Mouse (Mus musculus) liver, embryonic 11.5 days (tissue): ENCODE data around the gene Rpl36al. TPM values are rescaled to one million over a fixed set of nuclear protein-coding genes. Genes with fewer than 3 reads are reported as not detected.
A peak's percentile ranks its signal among the peaks of the same experiment; 100 is the strongest.

ENCODE experiments used
- ATAC-seq: fragments of 200-750 bp; cut with Nextera tagmentation; replicated peaks from 2 replicates; pipeline ENCODE4 v1.8.0; 2017; ENCODE audit warnings: moderate number of reproducible peaks, mild to moderate bottlenecking, moderate TSS enrichment, moderate library complexity; ENCODE audit not compliant: low FRiP score
- DNase-seq: peaks from one replicate; pipeline ENCODE4 v3.0.0-alpha.2; 2017; ENCODE audit warnings: low spot score
- H3K27ac ChIP-seq: fragments of 300-500 bp; sonication (generic); 2 replicates; pipeline ENCODE4 v1.5.1; 2014; ENCODE audit warnings: mild to moderate bottlenecking, low read depth, low read length, control low read depth
- H3K27me3 ChIP-seq: fragments of 300-500 bp; sonication (generic); replicated peaks from 2 replicates; pipeline ENCODE4 v1.6.1; 2014; ENCODE audit warnings: low read length, mixed read lengths; ENCODE audit not compliant: control insufficient read depth, insufficient read depth
- H3K36me3 ChIP-seq: fragments of 300-500 bp; sonication (generic); 2 replicates; pipeline ENCODE4 v1.6.1; 2014; ENCODE audit warnings: mild to moderate bottlenecking, low read length, moderate library complexity, mixed read lengths; ENCODE audit not compliant: control insufficient read depth, insufficient read depth
- H3K4me1 ChIP-seq: fragments of 300-500 bp; sonication (generic); replicated peaks from 2 replicates; pipeline ENCODE4 v1.6.1; 2014; ENCODE audit warnings: low read length, mixed read lengths; ENCODE audit not compliant: control insufficient read depth, insufficient read depth
- H3K4me2 ChIP-seq: fragments of 300-500 bp; sonication (generic); 2 replicates; pipeline ENCODE4 v1.6.1; 2014; ENCODE audit warnings: mild to moderate bottlenecking, control low read depth, moderate library complexity
- H3K4me3 ChIP-seq: fragments of 300-500 bp; sonication (generic); 2 replicates; pipeline ENCODE4 v1.5.1; 2014; ENCODE audit warnings: low read depth, low read length, control low read depth
- H3K9ac ChIP-seq: fragments of 300-500 bp; sonication (generic); 2 replicates; pipeline ENCODE4 v1.6.1; 2014; ENCODE audit warnings: low read depth, low read length, control low read depth
- H3K9me3 ChIP-seq: fragments of 300-500 bp; sonication (generic); 2 replicates; pipeline ENCODE4 v1.6.1; 2016; ENCODE audit warnings: low read length, inconsistent platforms, mixed read lengths; ENCODE audit not compliant: control insufficient read depth
- WGBS: fragments of 180-500 bp; shearing (Covaris S2); extraction: QIAGEN DNeasy Blood & Tissue Kit; methylation state at CpG from one replicate; pipeline ENCODE4 v1.1.7; 2014; 5-methylcytosine and 5-hydroxymethylcytosine counted together
- polyA plus RNA-seq: library from polyadenylated mRNA; unstranded; fragments of >200 nt; fragmentation: Nextera tagmentation; extraction: Ambion mirVana; gene quantifications from 2 replicates; pipeline ENCODE4 v1.2.1, GENCODE M21; 2014

Rpl36al gene
- polyA plus RNA-seq, 1 experiment from 2014 or later = 1,044 TPM

DNA sequence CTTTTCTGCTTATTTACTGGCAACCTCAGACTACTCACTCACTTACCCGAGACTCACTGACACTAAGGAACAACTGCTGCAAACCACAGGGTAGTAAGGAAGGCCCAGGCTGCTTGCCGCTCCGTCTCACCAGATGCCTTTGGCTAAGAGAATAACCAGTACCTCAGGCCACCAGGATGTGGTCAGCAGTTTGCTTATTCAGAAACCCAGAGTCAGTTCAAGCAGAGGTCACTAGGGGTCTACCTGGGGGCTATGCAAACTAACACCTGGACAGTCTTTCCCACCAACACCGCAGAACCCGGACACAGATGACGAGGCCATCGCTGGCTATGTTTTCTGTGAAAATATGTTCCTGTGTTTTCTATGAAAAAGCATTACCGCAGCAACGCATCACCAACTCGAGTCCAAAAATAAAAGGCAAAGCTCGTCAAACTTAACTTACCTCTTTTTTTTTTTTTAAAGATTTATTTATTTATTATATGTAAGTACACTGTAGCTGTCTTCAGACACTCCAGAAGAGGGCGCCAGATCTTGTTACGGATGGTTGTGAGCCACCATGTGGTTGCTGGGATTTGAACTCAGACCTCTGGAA, 29.4 kb upstream of the Rpl36al start:
- no peak overlapping the region for H3K9ac ChIP-seq
- H3K27ac ChIP-seq = no peak overlapping the region
- no peak for DNase-seq
- no peak overlapping the region for H3K4me3 ChIP-seq
- WGBS = 90% methylated on average over 13 of the region's 13 CpGs
- H3K4me2 ChIP-seq = no peak overlapping the region
- no peaks in the 10 kb centered on the region for H3K9me3 ChIP-seq
- peaks cover 36% of the 10 kb centered on the region for H3K36me3 ChIP-seq
- H3K4me1 ChIP-seq = no peaks in the 10 kb centered on the region
- no peak for ATAC-seq
- H3K27me3 ChIP-seq = no peaks in the 10 kb centered on the region

DNA sequence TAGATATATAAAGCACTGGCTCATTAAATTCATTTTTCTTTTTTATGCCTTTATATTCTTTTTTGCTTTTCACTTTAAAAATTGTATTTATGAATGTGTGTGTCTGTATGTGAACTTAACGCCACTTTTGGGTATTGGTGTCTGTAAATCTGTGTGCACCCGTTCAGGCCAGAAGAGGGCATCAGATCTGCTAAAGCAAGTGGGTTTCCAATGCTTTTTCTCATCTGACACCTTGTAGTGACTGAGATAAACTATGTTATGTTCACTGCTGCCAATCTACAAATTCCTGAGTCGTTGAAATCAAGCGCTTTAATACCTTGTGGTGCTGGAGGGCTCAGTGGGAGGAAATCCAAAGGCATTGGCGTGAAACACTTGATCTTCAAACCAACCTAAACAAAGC, 27.2 kb upstream of the Rpl36al start:
- 84% methylated on average over 5 of the region's 5 CpGs for WGBS
- H3K36me3 ChIP-seq = peaks cover 28% of the 10 kb centered on the region
- no peak overlapping the region for H3K4me3 ChIP-seq
- no peaks in the 10 kb centered on the region for H3K4me1 ChIP-seq
- no peak overlapping the region for H3K4me2 ChIP-seq
- ATAC-seq (no peak), DNase-seq (no peak)
- no peaks in the 10 kb centered on the region for H3K27me3 ChIP-seq
- no peak overlapping the region for H3K9ac ChIP-seq
- no peaks in the 10 kb centered on the region for H3K9me3 ChIP-seq
- H3K27ac ChIP-seq = no peak overlapping the region

DNA sequence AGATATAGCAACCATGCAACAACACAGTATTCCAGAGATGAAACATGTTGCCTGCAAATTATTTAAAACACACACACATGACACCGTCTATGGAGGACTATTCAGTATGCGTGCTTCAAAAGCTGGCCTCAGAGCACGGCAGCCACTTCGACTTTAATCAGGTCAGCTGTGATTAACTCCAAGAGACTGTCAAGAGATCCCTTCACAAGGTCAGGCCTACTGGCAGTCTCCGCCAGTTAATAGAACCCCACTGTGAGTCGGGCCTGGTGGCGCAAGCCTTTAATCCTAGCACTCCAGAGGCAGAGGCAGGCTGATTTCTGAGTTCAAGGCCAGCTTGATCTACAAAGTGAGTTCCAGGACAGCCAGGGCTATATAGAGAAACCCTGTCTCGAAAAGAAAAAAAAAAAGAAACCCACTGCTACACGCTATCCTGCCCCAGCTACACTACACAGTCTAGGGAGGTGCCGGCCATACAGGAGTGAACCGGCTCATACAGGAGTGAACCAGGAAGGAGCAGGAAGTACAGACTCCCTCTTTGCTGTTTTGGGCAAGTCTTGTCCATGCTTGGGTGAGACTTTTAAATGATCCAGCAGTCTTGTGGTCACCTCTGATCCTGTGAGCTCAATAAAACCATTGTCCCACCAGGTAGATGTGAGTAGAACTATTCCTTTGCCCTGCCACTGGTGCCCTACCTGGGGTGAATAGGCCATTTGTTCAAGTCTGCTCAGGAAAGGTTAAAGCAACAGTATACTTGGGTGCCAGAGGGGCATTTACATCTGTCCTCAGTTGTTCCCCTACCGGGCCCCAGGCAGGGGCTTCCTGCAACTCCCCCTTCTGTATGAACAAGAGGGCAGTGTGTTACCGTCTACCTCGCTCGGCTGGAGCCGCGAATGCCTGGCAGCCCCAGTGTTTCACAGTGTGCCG, 26.4 kb upstream of the Rpl36al start:
- no peak overlapping the region for H3K4me3 ChIP-seq
- peaks cover 25% of the 10 kb centered on the region for H3K36me3 ChIP-seq
- ATAC-seq = no peak
- H3K27ac ChIP-seq = no peak overlapping the region
- no peaks in the 10 kb centered on the region for H3K9me3 ChIP-seq
- no peak overlapping the region for H3K9ac ChIP-seq
- 95% methylated on average over 18 of the region's 18 CpGs for WGBS
- H3K27me3 ChIP-seq = no peaks in the 10 kb centered on the region
- no peaks in the 10 kb centered on the region for H3K4me1 ChIP-seq
- H3K4me2 ChIP-seq = no peak overlapping the region
- no peak for DNase-seq

DNA sequence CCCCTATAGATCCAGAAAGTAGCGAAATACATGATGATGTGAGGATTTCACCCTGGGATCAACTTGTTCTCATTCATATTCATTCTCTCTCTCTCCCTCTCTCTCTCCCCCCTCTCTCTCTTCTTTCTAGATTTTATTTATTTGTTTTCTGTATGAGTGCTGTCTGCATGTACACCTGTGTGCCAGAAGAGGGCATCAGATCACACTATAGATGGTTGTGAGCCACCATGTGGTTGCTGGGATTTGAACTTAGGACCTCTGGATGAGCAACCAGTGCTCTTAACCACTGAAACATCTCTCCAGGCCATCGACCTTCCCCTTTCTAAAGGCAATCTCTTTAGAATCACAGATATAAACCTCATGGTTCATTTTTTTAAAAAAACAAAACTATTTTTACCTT, 24.6 kb upstream of the Rpl36al start:
- H3K27me3 ChIP-seq = no peaks in the 10 kb centered on the region
- H3K9ac ChIP-seq = no peak overlapping the region
- H3K4me1 ChIP-seq = no peaks in the 10 kb centered on the region
- ATAC-seq (no peak), DNase-seq (no peak)
- peaks cover 21% of the 10 kb centered on the region for H3K36me3 ChIP-seq
- WGBS = 79% methylated on average over 2 of the region's 2 CpGs
- H3K4me3 ChIP-seq = no peak overlapping the region
- H3K9me3 ChIP-seq = no peaks in the 10 kb centered on the region
- no peak overlapping the region for H3K27ac ChIP-seq
- H3K4me2 ChIP-seq = no peak overlapping the region

DNA sequence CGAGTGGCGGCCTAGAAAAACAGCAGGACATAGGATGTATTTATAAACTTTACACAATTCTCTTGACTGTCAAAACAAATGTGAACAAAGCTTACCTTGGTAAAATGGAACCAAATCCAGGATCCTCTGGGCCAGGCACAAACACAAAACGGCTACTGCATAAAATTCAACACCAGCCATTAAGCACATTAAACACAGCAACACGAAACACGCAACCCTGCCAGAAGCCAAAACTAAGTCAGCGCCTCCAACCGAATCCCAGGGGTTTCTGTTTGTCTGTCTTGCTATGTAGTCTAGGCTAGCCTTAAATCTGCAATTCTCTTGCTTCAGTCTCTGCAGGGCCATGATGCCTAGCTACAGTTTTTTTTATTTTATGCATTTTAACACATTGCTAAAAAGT, 24.0 kb upstream of the Rpl36al start:
- H3K4me3 ChIP-seq = no peak overlapping the region
- H3K4me2 ChIP-seq = no peak overlapping the region
- DNase-seq (no peak), ATAC-seq (no peak)
- no peaks in the 10 kb centered on the region for H3K27me3 ChIP-seq
- WGBS = 97% methylated on average over 7 of the region's 7 CpGs
- H3K4me1 ChIP-seq = no peaks in the 10 kb centered on the region
- peaks cover 19% of the 10 kb centered on the region for H3K36me3 ChIP-seq
- H3K27ac ChIP-seq = no peak overlapping the region
- H3K9ac ChIP-seq = no peak overlapping the region
- no peaks in the 10 kb centered on the region for H3K9me3 ChIP-seq

DNA sequence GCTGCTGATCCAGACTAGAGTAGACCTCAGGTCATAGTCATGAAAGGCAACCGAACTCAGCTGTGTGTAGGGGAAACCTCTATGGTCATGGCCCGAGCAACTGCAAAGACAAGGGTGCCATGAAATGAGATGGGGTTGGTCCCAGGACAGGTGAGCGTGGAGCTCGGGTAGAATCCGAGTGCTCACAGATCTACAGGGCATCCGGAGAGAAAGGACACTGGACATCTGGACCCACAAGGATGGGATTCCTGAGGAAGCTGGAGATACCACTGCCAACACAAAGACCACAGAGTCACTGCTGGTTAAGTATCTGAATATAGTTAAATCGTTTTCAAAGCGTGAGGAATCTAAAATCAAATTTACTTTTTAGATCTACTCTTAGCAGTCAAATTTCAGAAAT, 23.5 kb upstream of the Rpl36al start:
- no peaks in the 10 kb centered on the region for H3K27me3 ChIP-seq
- DNase-seq (no peak), ATAC-seq (no peak)
- H3K36me3 ChIP-seq = peaks cover 20% of the 10 kb centered on the region
- H3K4me1 ChIP-seq = no peaks in the 10 kb centered on the region
- no peak overlapping the region for H3K27ac ChIP-seq
- H3K9ac ChIP-seq = no peak overlapping the region
- no peaks in the 10 kb centered on the region for H3K9me3 ChIP-seq
- H3K4me3 ChIP-seq = no peak overlapping the region
- 91% methylated on average over 8 of the region's 8 CpGs for WGBS
- H3K4me2 ChIP-seq = no peak overlapping the region

DNA sequence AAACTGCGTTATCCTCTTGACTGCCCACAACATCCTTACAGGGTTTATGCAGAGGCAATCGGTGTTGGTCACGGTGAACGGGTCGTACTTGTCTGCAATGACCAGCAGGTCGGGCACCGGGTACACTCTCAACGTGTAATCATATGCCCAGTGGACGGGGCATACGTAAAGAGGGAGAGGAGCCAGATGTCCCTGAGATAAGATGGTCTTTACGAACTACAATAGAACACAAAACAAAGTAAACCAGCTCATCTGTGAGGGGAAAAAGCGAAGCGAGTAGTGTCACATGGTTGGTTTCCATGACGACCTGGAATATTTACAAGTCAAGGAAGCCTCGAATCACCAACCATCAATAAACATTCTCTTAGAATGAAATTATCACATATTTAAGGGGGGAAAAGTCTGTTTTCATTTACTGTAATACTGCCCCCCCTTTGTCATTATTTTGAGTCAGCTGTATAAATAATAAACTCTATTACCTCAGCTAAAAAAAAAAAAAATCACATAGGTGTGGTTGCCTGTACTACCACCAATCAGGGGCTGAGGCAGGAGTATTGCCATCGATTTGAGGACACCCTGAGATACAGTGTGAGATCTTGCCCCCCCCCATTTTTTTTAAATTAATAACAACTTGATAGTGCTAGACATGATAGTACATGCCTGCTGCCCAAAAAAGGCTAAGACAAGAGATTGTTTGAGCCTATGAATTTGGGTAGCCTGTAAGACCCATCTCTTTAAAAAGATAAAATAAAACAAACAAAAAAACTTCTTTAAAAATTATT, 20.4 kb upstream of the Rpl36al start, which contains the start of gene Gm49384:
Gene Gm49384, minus strand, starts transcription at position 216 of the 782 bp plus-strand sequence.
- Histone ChIP-seq H3K27ac (no peak within 1 kb of the TSS), H3K27me3 (no peaks in the 10 kb centered on the region), H3K4me1 (peaks cover 3% of the 10 kb centered on the region), H3K9me3 (no peaks in the 10 kb centered on the region), H3K4me3 (no peak within 1 kb of the TSS), H3K9ac (no peak within 1 kb of the TSS), H3K4me2 (no peak within 1 kb of the TSS), H3K36me3 (peaks cover 26% of the 10 kb centered on the region)
- ATAC-seq = no peak
- 84% methylated on average over 16 of the region's 16 CpGs for WGBS
- DNase-seq = no peak

DNA sequence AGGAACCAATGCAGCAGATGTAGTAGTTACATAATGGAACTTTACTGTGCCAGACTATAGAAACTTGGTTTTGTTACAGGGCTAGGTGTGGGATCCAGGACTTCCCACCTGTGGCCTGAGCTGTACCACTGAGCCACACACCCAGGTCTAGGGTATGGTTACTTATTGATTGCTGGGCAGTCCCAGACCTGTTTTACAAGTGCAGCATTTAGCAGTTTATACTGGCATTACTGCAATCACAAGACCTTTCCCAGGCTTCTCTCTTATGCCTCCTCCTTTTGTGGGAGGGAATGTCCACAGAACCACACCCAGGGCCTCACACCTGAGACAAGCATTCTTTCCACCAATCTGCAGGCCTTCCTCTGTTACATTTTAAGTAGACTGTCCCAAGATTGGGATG, 15.1 kb upstream of the Rpl36al start:
- Histone ChIP-seq H3K4me1 (peaks cover 13% of the 10 kb centered on the region), H3K4me2 (peak overlapping the region; percentile 82), H3K27ac (no peak overlapping the region), H3K9ac (no peak overlapping the region), H3K9me3 (no peaks in the 10 kb centered on the region), H3K4me3 (peak overlapping the region; percentile 99), H3K27me3 (no peaks in the 10 kb centered on the region), H3K36me3 (peaks cover 23% of the 10 kb centered on the region; the same call in 1 of the 2 replicates)
- DNase-seq = no peak
- ATAC-seq = no peak
